Mouse (Mus musculus) adrenal gland, adult (tissue): ENCODE measurements at regions not wholly inside any gene's neighbourhood (a gene's known extent, or its start where the extent isn't known, plus 50 kb on each side); places are given as distances from the start of the nearest gene placed in this dataset.
"Not testable (repeated sequence)": the region's sequence is repeated elsewhere in the genome, so short reads cannot be mapped to it uniquely, and the experiment has no call there.

ENCODE experiments used
- DNase-seq, 2 experiments: peaks; one replicate each; pipeline ENCODE4 v3.0.0; 2022 to 2023; ENCODE audit warnings: low spot score in 1 of 2; ENCODE audit not compliant: inconsistent age in 2 of 2

- peak in 1 of 2 experiments; percentile 2 for DNase-seq
Measured at GRCm38 (mm10) chrX:170735786-170736185, 63.3 kb downstream of the Asmt start.

GRCm38 (mm10) chrX:170753507-170754256, 81.2 kb downstream of the Asmt start:
- not testable (repeated sequence) for DNase-seq
